Mouse (Mus musculus) gastrocnemius, postnatal 4 days (tissue): Measurements from ENCODE around the gene Ripor1. TPM values are rescaled to one million over a fixed set of nuclear protein-coding genes. Genes with fewer than 3 reads are reported as not detected.

Source experiments
- DNase-seq, 2 experiments: peaks; one replicate each; pipeline ENCODE4 v3.0.0; 2021 to 2022; ENCODE audit warnings: low spot score in 2 of 2, mixed read lengths in 2 of 2
- microRNA-seq: library from miRNA; unstranded; fragments of <30 nt; microRNA quantifications from one replicate; pipeline ENCODE4 v1.2.0, GENCODE M21; 2021
- total RNA-seq, 2 experiments: library from RNA; stranded (reverse); gene quantifications; 2 replicates each; pipeline ENCODE4 v1.2.3; 2021

Ripor1 gene
- total RNA-seq, 2 experiments from 2014 or later, result 31.9 to 32.4 TPM

DNA sequence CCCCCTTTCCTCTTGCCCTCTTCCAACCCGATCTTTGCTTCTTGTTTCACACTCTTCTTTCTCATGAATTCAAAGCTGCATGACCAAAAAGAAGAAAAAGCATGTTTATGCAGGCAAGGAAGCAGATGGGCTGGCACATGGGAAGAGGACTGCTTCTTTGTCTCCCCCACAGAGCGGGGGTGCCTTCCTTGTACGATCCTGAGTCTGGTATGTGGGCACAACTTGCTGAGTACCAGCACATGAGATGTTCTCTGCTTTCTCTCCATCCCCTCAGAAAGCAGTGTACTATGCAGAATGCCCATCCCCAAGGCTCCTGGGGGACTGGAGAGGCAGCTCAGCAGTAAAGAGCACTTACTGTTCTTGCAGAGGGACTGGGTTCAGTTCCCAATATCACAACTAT lies 19.3 kb downstream of the Ripor1 start:
- DNase-seq, result no peak

DNA sequence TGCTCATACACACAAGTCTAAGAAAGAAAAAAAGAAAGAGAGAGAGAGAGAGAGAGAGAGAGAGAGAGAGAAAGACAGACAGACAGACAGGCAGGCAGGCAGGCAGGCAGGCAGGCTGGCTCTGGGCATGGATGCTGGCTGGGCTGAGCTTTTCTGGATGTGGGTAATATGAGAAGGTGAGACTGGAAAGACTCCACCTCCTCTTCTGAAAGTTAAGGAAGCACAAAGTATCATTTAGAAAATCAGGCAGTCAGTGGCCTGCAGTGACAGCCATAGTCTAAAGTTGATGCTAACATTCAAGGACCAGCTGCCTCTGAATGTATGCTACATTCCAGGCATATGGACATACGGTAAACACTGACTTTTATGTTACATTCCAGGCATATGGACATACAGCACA lies 19.8 kb downstream of the Ripor1 start:
- no peak for DNase-seq

DNA sequence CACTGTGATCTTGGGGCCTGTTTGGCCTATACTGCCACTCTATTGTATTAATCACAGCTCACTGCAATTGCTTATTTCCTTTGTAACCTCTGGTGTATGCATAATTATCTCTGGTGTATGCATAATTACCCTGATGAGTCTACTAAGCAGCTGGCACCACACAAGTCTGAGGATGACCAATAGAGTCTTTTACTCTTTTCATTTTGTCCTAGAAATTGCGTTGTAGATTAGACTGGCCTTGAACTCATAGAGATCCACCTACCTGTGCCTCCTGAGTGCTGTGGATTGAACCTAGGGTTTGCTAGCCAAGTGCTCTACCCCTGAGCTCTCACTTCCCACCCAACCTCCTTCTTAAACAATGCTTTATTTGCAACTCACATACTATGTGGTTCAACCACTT lies 21.0 kb downstream of the Ripor1 start:
- DNase-seq, result no peak

DNA sequence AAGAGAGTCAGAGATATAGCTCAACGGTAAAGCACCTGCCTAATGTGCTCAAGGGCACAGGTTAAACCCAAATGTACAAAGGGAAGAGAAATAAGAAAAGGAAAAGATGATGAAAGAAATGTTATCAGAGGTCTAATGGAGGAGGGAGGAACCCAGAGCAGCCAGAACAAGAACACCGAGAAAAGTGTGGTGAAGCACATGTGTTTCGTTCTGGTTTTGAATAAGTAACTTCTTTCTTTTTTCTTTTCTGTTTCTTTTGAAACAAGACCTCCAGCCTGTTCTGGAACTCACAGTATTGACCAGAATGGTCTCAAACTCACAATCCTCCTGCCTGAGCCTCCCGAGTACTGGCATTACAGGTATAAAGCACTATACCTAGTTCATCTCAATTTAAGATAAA lies 24.3 kb downstream of the Ripor1 start:
- no peak for DNase-seq

DNA sequence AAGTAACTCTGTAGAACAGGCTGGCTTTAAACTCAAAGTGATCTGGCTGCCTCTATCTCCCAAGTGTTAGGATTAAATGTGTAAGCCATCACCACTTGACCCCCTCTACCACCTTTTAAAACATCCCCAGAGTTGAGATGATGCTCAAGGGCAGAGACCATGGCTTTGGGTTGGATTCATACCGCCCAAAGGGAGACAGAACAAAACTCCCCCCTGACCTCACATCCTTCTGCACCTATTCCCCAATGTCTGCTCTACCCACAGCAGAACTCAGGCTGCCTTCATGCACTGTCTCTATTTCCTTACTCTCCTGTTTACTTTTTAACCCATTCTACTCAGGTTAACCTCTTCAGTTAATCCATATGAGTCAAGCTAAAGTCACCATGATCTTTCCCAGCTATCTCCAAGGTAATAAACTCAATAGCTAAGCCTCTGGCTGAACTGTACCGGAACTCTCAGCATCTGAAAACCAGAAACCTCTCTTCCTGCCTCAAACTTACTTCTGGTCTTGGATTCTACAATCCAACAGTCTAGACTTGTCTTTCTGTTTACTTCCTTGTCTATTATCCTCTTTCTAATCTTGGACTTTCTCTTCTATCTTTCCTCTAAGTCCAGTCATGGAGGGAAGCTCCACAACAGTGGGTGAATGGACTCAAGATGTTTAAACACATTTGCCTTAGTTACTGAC lies 29.9 kb downstream of the Ripor1 start:
- DNase-seq, result no peak

DNA sequence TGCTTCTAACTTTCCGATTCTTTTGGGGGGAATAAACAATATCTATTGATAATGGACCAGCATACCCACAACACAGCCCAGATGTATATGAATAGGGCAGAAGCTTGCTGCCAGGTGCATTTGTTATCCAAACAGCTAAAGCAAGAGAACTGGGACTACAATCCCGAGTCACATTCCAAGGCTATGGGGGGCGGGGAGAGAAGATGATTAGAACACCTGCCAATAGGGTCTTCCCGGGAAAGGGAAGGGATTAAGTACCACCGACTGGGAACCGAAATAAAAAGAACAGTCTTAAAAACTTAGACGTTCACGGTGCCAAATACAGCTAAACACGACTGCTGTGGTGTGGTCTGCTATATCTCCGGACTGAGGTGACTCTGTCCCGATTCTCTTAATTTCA lies 30.4 kb downstream of the Ripor1 start:
- DNase-seq, result no peak

DNA sequence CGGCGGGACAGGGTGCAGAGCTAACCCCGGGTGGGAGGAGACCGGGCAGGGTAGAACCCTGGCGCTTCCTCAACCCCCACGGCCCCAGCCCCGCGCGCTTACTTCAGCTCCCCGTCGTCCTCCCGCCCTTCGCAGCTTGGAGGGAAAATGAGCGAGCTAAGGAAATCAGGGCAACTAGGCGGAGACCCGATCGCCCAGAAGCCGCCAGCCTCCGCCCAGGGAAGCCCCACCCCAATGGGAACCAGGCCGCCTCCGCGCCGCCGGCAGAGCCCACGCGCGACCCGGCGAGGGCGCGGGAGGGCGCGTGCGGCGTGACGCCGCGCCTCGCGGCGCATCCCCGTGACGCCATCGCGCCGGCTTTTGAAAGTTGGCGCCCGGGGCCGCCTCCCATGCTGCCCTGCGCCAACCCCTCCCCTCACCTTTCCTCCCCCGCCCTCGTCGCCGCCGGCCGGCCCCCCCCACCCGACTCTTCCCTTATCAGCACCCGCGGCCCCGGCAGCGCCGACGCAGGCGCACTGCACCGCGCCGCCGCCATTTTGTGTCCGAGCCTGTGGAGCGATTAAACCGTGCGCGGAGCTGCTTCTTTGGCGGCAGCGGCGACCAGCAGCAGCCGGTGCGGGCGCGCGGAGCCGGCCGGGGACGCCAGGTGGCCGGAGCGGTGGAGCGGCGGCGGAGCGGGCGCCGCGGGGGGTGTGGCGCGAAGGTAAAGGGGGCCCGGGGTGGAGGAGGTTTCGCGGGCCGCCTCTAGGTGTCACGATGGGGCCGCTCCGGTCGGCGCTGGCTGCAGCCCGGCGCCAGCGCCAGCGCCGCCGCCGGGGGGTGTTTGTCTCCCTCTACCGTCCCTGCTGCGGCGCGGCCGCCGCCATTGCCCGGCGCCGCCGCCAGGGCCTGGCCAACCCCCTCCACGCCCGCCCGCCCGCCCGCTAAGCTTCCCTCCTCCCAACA lies 31.2 kb downstream of the Ripor1 start, which contains the start of gene Ctcf:
Gene Ctcf, plus strand, starts transcription at position 551 of the 945 bp plus-strand sequence.
- peak; percentile 90 to 93 for DNase-seq

DNA sequence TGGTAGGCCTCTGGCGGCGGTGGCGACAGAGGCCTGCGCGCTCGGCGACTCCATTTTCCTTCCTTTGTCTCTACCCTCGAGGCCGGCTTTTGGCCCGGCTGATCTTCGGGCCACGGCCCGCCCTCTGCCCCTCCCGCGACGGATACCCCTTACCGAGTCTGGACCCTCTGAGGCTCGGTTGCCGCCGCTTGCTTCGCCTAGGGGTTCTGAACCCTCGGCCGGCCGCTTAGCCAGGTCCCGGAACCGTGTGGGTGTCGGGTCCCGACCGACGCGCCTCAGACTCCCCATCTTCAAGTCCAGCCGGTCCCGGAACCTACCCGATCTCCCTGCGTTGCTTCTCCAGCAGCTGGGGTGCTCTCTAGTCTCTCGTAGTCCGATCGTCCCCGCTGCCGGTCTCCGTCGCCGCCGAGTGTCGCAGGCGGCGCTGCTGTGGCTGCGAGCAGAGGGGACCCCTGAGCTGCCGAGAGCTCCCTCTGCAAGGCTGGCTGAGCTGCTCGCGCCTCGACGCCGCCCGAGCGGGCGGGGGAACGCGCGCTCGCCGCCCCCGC lies 32.0 kb downstream of the Ripor1 start, which contains the start of gene Agrp:
Gene Agrp, minus strand, starts transcription at position 431 of the 548 bp plus-strand sequence.
- DNase-seq, result peak; percentile 39 to 55

DNA sequence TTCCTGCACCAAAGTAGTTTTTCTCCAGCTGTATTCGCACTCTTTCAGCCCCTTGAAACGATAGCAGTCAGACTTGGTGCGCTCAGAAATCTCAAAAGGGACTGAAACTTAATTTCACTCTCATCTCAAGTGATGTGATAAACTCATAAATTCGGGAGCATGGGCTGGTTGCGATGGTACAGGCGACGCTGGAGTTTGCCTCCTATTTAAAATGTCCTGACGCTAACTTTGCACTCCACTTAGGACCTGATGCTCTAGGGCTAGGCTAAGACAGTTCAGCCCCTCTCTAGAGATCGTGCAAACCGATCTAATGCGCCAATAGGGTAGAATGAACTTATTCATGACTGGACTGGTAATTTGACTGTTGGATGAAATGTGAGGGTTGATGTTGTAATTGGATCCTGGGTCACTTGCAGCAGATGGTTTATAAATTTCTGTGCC lies 32.6 kb downstream of the Ripor1 start:
- DNase-seq, result no peak

DNA sequence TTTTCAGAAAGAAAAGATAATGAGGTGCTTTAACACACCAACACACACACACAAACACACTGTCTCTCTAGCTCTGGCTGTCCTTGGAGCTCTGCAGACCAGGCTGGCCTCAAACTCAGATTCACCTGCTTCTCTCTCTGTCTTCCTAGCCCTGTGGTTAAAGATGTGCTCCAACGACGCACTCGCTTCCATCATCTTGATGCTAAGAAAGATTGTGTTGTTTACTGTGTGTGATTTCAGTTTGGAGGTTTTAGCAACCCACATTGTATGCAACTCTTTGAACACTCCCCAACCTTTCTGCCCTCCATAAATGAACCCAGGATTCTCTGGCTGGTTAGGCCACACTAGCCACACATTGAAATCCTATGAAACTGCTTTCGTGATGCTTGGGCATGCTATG lies 33.5 kb downstream of the Ripor1 start:
- no peak for DNase-seq

DNA sequence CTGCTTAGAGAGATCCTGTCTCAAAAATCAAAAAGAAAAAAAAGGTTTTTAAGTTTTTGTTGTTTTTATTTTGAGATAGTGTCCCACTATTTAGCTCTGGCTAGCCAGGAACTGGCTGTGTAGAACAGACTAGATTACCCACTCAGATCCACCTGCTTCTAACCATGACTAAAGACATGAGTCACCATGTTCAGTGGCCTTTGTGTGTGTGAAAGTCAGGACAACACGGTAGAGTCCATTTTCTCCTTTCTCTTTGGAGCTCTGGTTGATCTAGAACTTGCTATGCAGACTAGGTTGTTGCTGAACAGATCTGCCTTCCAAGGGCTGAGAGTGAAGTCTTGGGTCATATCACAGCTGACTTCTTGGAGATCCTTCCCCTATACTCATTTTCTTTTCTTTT lies 34.8 kb downstream of the Ripor1 start:
- DNase-seq, result no peak

DNA sequence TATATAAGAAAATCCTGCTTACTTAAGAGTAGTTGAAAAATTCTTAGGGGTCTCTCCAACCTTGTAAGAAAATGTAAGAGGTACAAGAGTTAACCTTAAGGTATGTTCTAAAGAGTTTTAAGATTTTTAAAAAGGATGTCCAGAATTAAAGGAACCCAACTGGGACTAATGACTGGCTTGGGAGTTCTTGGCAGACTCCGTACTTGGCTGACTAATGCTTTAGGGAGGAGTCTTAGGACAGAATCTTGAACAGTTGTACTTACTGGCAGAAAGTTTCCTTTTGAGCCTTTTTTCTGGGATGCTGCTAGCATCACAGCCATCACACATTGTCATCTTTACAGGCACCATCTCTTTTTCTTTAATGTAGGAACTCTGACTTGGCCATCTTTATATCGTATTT lies 35.5 kb downstream of the Ripor1 start:
- DNase-seq, result no peak

DNA sequence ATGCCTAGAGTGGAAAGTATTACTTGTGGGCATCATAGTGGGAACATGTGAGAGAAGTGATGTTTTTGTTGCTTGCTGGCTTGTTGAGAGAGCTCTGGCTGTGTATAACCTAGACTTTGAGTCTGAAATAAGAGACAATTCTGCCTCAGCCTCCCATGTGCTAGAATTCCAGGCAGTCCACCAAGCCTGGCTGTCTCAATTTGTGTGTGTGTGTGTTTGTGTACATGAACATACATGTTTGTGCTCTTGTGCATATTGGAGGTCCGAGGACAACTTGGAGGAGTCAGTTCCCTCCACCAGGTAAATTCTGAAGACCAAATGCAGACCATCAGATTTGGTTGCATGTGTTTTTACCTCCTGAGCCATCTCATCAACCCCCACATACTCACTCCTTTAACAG lies 40.1 kb downstream of the Ripor1 start:
- no peak for DNase-seq

DNA sequence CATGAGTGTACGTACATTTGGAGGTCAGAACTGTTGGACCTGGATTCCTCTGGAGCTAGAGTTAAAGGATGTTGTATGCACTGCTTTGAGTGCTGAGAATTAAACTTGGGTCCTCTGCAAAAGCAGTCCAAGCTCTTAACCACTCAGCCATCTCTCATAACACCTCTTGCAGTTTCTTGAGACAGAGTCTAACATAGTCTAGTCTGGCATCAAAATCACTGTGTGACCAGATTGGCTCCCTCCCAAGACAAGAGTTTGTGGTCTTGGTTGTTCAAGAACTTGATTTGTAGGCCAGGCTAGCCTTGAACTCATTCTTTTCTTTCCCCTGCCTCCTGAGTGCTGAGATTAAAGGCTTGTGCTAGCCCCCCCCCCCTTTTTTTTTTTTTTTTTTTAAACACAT lies 43.9 kb downstream of the Ripor1 start:
- no peak for DNase-seq

DNA sequence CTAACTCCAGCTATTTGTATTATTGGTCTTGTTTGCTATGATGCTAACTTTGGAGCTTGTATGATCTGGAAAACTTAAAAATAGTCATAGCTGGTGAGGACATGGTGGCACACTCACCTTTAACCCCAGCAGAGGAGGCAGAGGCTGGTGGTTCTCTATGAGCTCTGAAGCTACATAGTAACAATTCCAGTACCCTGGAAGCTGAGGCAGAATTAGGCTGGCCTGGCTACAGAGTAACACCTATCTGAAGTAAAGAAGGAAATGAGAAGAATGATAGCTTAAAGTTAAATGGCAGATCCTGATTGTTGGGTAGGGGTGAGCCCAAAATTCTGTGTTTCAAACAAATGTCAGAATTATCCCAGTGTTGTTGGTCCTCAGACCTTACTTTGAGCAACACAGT lies 52.6 kb downstream of the Ripor1 start:
- DNase-seq, result no peak

DNA sequence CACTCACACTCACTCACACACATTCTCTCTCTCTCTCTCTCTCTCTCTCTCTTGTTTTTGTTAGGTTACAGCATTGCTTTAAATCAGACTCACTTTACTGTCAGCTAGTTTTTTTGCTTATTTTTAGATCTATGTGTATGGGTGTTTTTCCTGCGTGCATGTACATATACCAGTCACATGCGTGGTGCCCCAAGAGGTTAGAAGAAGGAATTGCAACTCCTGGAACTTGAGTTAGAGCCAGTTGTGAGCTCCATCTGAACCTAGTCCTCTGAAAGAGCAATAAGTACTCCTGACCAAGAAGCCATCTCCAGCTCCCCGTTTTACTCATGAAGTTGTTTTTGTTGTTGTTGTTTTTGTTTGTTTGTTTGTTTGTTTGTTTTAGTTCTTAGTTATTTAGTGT lies 56.1 kb downstream of the Ripor1 start:
- DNase-seq, result no peak

Small RNA genes within 50 kb of the gene (microRNA-seq; reads per million reads assigned to microRNA genes)
- 0.63 reads per million for gene Mir1966

Other genes starting within 250 kb of the Ripor1 start
- gene Plekhg4, start 232.0 kb upstream of the Ripor1 start, total RNA-seq, result under 1 TPM; 0.17 to 0.26 TPM
- not detected for gene Kctd19, start 191.8 kb upstream of the Ripor1 start, total RNA-seq
- gene Lrrc36, start 191.7 kb upstream of the Ripor1 start, total RNA-seq, result 1 to 10 TPM; 1.6 to 1.7 TPM
- 100 to 1,000 TPM; 527 to 572 TPM for gene Tppp3, start 133.7 kb upstream of the Ripor1 start, total RNA-seq
- gene Zdhhc1, start 108.4 kb upstream of the Ripor1 start, total RNA-seq, result 10 to 100 TPM; 21.0 to 21.6 TPM
- 10 to 100 TPM; 13.3 to 14.8 TPM for gene Hsd11b2, start 86.5 kb upstream of the Ripor1 start, total RNA-seq
- gene Atp6v0d1, start 39.2 kb upstream of the Ripor1 start, total RNA-seq, result 10 to 100 TPM; 71.8 to 71.9 TPM
- gene Ctcf, start 31.3 kb downstream of the Ripor1 start, total RNA-seq, result 10 to 100 TPM; 57.4 to 58.4 TPM
- under 1 TPM in 1 of 2 experiments, not detected in 1; 0.59 TPM for gene Agrp, start 32.1 kb downstream of the Ripor1 start, total RNA-seq
- gene Carmil2, start 81.0 kb downstream of the Ripor1 start, total RNA-seq, result under 1 TPM; 0.26 to 0.74 TPM
- 10 to 100 TPM; 23.1 to 24.0 TPM for gene Acd, start 95.8 kb downstream of the Ripor1 start, total RNA-seq
- 1 to 10 TPM; 7.4 to 7.5 TPM for gene Pard6a, start 95.9 kb downstream of the Ripor1 start, total RNA-seq
- not detected for gene 4933405L10Rik, start 102.4 kb downstream of the Ripor1 start, total RNA-seq
- gene Enkd1, start 103.0 kb downstream of the Ripor1 start, total RNA-seq, result 1 to 10 TPM; 4.4 to 5.1 TPM
- 1 to 10 TPM; 5.2 to 6.0 TPM for gene Gfod2, start 153.4 kb downstream of the Ripor1 start, total RNA-seq
- gene Ranbp10, start 222.1 kb downstream of the Ripor1 start, total RNA-seq, result 10 to 100 TPM; 28.6 to 32.3 TPM
- under 1 TPM; 0.74 to 0.75 TPM for gene Tsnaxip1, start 222.5 kb downstream of the Ripor1 start, total RNA-seq
- gene Cenpt, start 248.0 kb downstream of the Ripor1 start, total RNA-seq, result 10 to 100 TPM; 11.5 to 12.9 TPM
- gene Thap11, start 249.9 kb downstream of the Ripor1 start, total RNA-seq, result 10 to 100 TPM; 37.5 to 39.2 TPM